Mouse (Mus musculus) ovary, postnatal 10 days (tissue): ENCODE results near the gene Gm17521.
"Not testable (repeated sequence)": the region's sequence is repeated elsewhere in the genome, so short reads cannot be mapped to it uniquely, and the experiment has no call there.

Experiments used
- DNase-seq: peaks from one replicate; pipeline ENCODE4 v3.0.0; 2022; ENCODE audit warnings: low spot score

The Gm17521 gene

GRCm38 (mm10) chrX:123029569-123029968 lies at the start of gene Gm17521:
Gene Gm17521, minus strand, starts transcription at chrX:123029669.
- DNase-seq: not testable (repeated sequence)

GRCm38 (mm10) chrX:123043956-123044355 lies 14.5 kb upstream of the Gm17521 start:
- DNase-seq: no peak

- no peak for DNase-seq
Observed at GRCm38 (mm10) chrX:123043516-123043915, 14.0 kb upstream of the Gm17521 start.
